In the genomic region with DNA sequence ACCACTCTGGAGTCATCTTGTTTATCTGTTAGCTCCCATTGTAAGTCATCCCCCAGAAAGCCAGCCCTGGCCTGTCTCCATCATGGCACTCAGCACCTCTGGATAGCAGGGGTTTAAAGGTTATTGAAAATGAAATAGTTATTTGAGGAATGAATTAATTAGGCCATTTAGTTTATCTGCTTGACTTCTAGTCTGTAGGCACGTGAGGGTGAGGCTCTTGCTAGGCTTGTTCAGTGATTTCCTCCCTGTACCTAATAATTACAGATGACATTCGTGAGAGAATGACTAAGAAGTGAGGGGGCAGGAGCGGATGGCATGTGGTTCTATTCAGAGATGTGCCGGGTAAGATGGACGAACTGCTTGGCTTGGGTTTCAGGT, we compare ENCODE assay signal across 8 mouse cellular contexts. TPM values are rescaled to one million over a fixed set of nuclear protein-coding genes. Genes with fewer than 3 reads are reported as not detected.
DNase-seq lines count a peak whose midpoint lies in the region; ATAC-seq and TF ChIP-seq lines count a peak whose summit lies in the region.

No protein-coding gene starts in this region.

- H3K4me2 ChIP-seq in kidney, postnatal 0 days (ENCODE audit: low read length) = peak overlapping the region; percentile 64
- H3K4me2 ChIP-seq in hindbrain, postnatal 0 days (ENCODE audit: low read depth, low read length) = peak overlapping the region; percentile 56
- H3K4me2 ChIP-seq in myocyte (ENCODE audit: low read depth) = peak overlapping the region; percentile 92

- H3K27me3 ChIP-seq in kidney, postnatal 0 days (ENCODE audit: insufficient read depth, low read length) = no peaks in the 10 kb centered on the region
- H3K27me3 ChIP-seq in embryonic facial prominence, embryonic 10.5 days (replicated peaks; ENCODE audit: low read depth, poor library complexity, severe bottlenecking) = no peaks in the 10 kb centered on the region
- H3K27me3 ChIP-seq in hindbrain, postnatal 0 days (ENCODE audit: insufficient read depth, low read length) = no peaks in the 10 kb centered on the region
- H3K27me3 ChIP-seq in myocyte (ENCODE audit: control insufficient read depth, insufficient read depth, insufficient read length) = no peaks in the 10 kb centered on the region

- no peak for DNase-seq in kidney, postnatal 0 days (ENCODE audit: low spot score)
- no peak for DNase-seq in kidney, postnatal 14 days
- DNase-seq in embryonic facial prominence, embryonic 10.5 days (ENCODE audit: low spot score) = no peak
- no peak for DNase-seq in hindbrain, postnatal 0 days (ENCODE audit: low spot score)
- DNase-seq in gastrocnemius, adult 18-20 months (ENCODE audit: low spot score) = no peak
- no peak for DNase-seq in layer of hippocampus, adult 11-12 months (ENCODE audit: low spot score)
- no peak for DNase-seq in lung, adult 18-20 months

- H3K4me1 ChIP-seq in kidney, postnatal 0 days (replicated peaks; ENCODE audit: insufficient read depth, low read length) = peaks cover 4% of the 10 kb centered on the region; the same call in 1 of the 2 replicates
- peaks cover 18% of the 10 kb centered on the region for H3K4me1 ChIP-seq in embryonic facial prominence, embryonic 10.5 days
- H3K4me1 ChIP-seq in hindbrain, postnatal 0 days (ENCODE audit: insufficient read depth, low read length) = no peaks in the 10 kb centered on the region

- TF ChIP-seq POLR2A in myocyte (IDR thresholded peaks at IDR 0.05; ENCODE audit: insufficient read length, low read depth) = no peak

- H3K4me3 ChIP-seq in kidney, postnatal 0 days (replicated peaks; ENCODE audit: low read depth, low read length) = peak overlapping the region; percentile 31
- peak overlapping the region; percentile 67 for H3K4me3 ChIP-seq in embryonic facial prominence, embryonic 10.5 days
- peak overlapping the region; percentile 71; the same call in 1 of the 2 replicates for H3K4me3 ChIP-seq in hindbrain, postnatal 0 days (ENCODE audit: low read length)
- peak overlapping the region; percentile 41 for H3K4me3 ChIP-seq in myocyte

- no peak for ATAC-seq in kidney, postnatal 0 days (replicated peaks; ENCODE audit: low FRiP score, low read depth)
- ATAC-seq in hindbrain, postnatal 0 days = no peak

- 77% methylated on average over 5 of the region's 5 CpGs for WGBS in kidney, postnatal 0 days
- WGBS in embryonic facial prominence, embryonic 10.5 days = 72% methylated on average over 5 of the region's 5 CpGs
- WGBS in hindbrain, postnatal 0 days = 87% methylated on average over 5 of the region's 5 CpGs

- 0 out of 2 replicates have a peak overlapping the region, but pooled peaks have one; percentile 43 for H3K9ac ChIP-seq in kidney, postnatal 0 days (ENCODE audit: low read depth, low read length)
- 0 out of 2 replicates have a peak overlapping the region, but pooled peaks have one; percentile 6 for H3K9ac ChIP-seq in hindbrain, postnatal 0 days (replicated peaks; ENCODE audit: low read length)

- H3K27ac ChIP-seq in kidney, postnatal 0 days = peak overlapping the region; percentile 36; the same call in 1 of the 2 replicates
- peak overlapping the region; percentile 86 for H3K27ac ChIP-seq in embryonic facial prominence, embryonic 10.5 days (replicated peaks)
- no peak overlapping the region for H3K27ac ChIP-seq in hindbrain, postnatal 0 days

- H3K36me3 ChIP-seq in kidney, postnatal 0 days (ENCODE audit: insufficient read depth, low read length) = peaks cover 3% of the 10 kb centered on the region; the same call in 1 of the 2 replicates
- peaks cover 35% of the 10 kb centered on the region for H3K36me3 ChIP-seq in embryonic facial prominence, embryonic 10.5 days (replicated peaks)
- no peaks in the 10 kb centered on the region for H3K36me3 ChIP-seq in hindbrain, postnatal 0 days (ENCODE audit: insufficient read depth, low read length)
- H3K36me3 ChIP-seq in myocyte (ENCODE audit: control insufficient read depth, insufficient read depth) = peaks cover 10% of the 10 kb centered on the region

- no peaks in the 10 kb centered on the region for H3K9me3 ChIP-seq in kidney, postnatal 0 days (replicated peaks; ENCODE audit: low read length)
- H3K9me3 ChIP-seq in embryonic facial prominence, embryonic 10.5 days = no peaks in the 10 kb centered on the region
- H3K9me3 ChIP-seq in hindbrain, postnatal 0 days (ENCODE audit: low read length) = no peaks in the 10 kb centered on the region

- peaks cover 41% of the 10 kb centered on the region for H3K79me2 ChIP-seq in myocyte (ENCODE audit: control insufficient read depth, insufficient read depth)

- no peak for TF ChIP-seq CTCF in kidney, postnatal 0 days (IDR thresholded peaks at IDR 0.05; ENCODE audit: low read depth)
- no peak for TF ChIP-seq CTCF in hindbrain, postnatal 0 days (IDR thresholded peaks at IDR 0.05; ENCODE audit: low read depth)

- no peak overlapping the region for H3ac ChIP-seq in myocyte (ENCODE audit: control insufficient read depth, insufficient read length)

TF ChIP-seq in myocyte, 11 proteins besides CTCF, POLR2A, EP300 and RAD21:
- TF ChIP-seq E2F4 (IDR thresholded peaks at IDR 0.05; ENCODE audit: insufficient read depth) (no peak), SRF (IDR thresholded peaks at IDR 0.05; ENCODE audit: control insufficient read depth, insufficient read length, low read depth) (no peak), MYOD1 (IDR thresholded peaks at IDR 0.05; ENCODE audit: control insufficient read depth in 1 of 3, insufficient read length in 2 of 3, low read depth in 2 of 3) (no peak), POLR2AphosphoS2 (IDR thresholded peaks at IDR 0.05; ENCODE audit: insufficient read length, low read depth) (no peak), REST (IDR thresholded peaks at IDR 0.05; ENCODE audit: insufficient read depth, insufficient read length) (no peak), TCF3 (IDR thresholded peaks at IDR 0.05; ENCODE audit: insufficient read length, low read depth) (no peak), CEBPB (IDR thresholded peaks at IDR 0.05; ENCODE audit: insufficient read depth, poor library complexity, severe bottlenecking) (no peak), USF1 (IDR thresholded peaks at IDR 0.05; ENCODE audit: low read depth) (no peak), MYOG (IDR thresholded peaks at IDR 0.05; ENCODE audit: control insufficient read depth in 1 of 3, insufficient read depth in 1 of 3, insufficient read length in 2 of 3, low read depth in 2 of 3) (no peak), TCF12 (IDR thresholded peaks at IDR 0.05; ENCODE audit: insufficient read depth, poor library complexity, severe bottlenecking) (no peak), MAX (IDR thresholded peaks at IDR 0.05; ENCODE audit: low read depth) (no peak)

RNA-seq across cellular contexts. Expression of a gene that starts 0.7 kb away (rescaled TPM):
- 98.9 and 105 TPM in 2 replicates for polyA plus RNA-seq in kidney, postnatal 0 days (2015; fragmentation: Nextera tagmentation; extraction: Ambion mirVana)
- polyA plus RNA-seq in embryonic facial prominence, embryonic 10.5 days (2016; fragmentation: Nextera tagmentation; extraction: Ambion mirVana) = 121 and 133 TPM in 2 replicates
- total RNA-seq in hindbrain, postnatal 0 days (2014; rRNA removed) = 50.0 and 50.9 TPM in 2 replicates
- 90.5 and 91.9 TPM in 2 replicates for polyA plus RNA-seq in hindbrain, postnatal 0 days (2015; fragmentation: Nextera tagmentation; extraction: Ambion mirVana)
- 81.4 TPM for polyA plus RNA-seq in myocyte (2012; fragmentation: generic; extraction: Trizol)
- 10 to 100 TPM; 37.8 to 47.2 TPM for total RNA-seq in gastrocnemius, adult 18-20 months (2021)

RNA-seq across cellular contexts. Expression of a gene that starts 9.6 kb away (rescaled TPM):
- polyA plus RNA-seq in kidney, postnatal 0 days (2015; fragmentation: Nextera tagmentation; extraction: Ambion mirVana) = 1,098 and 1,156 TPM in 2 replicates
- 555 and 612 TPM in 2 replicates for polyA plus RNA-seq in embryonic facial prominence, embryonic 10.5 days (2016; fragmentation: Nextera tagmentation; extraction: Ambion mirVana)
- 397 and 488 TPM in 2 replicates for total RNA-seq in hindbrain, postnatal 0 days (2014; rRNA removed)
- polyA plus RNA-seq in hindbrain, postnatal 0 days (2015; fragmentation: Nextera tagmentation; extraction: Ambion mirVana) = 925 and 953 TPM in 2 replicates
- 1,160 TPM for polyA plus RNA-seq in myocyte (2012; fragmentation: generic; extraction: Trizol)
- total RNA-seq in gastrocnemius, adult 18-20 months (2021) = 1,000 to 10,000 TPM; 1,038 to 1,073 TPM

RNA-seq across cellular contexts. Expression of a gene that starts 23.0 kb away (rescaled TPM):
- 0.32 and 0.41 TPM in 2 replicates for polyA plus RNA-seq in kidney, postnatal 0 days (2015; fragmentation: Nextera tagmentation; extraction: Ambion mirVana)
- polyA plus RNA-seq in embryonic facial prominence, embryonic 10.5 days (2016; fragmentation: Nextera tagmentation; extraction: Ambion mirVana) = 4.3 and 5.2 TPM in 2 replicates
- total RNA-seq in hindbrain, postnatal 0 days (2014; rRNA removed) = 1.0 TPM in 1 of 2 replicates, not detected in the other
- polyA plus RNA-seq in hindbrain, postnatal 0 days (2015; fragmentation: Nextera tagmentation; extraction: Ambion mirVana) = 0.13 TPM in 1 of 2 replicates, not detected in the other
- not detected for polyA plus RNA-seq in myocyte (2012; fragmentation: generic; extraction: Trizol)
- under 1 TPM in 1 of 2 experiments, not detected in 1; 0.21 TPM for total RNA-seq in gastrocnemius, adult 18-20 months (2021)

RNA-seq across cellular contexts. Expression of a gene that starts 34.7 kb away (rescaled TPM):
- 131 and 132 TPM in 2 replicates for polyA plus RNA-seq in kidney, postnatal 0 days (2015; fragmentation: Nextera tagmentation; extraction: Ambion mirVana)
- 92.6 and 95.4 TPM in 2 replicates for polyA plus RNA-seq in embryonic facial prominence, embryonic 10.5 days (2016; fragmentation: Nextera tagmentation; extraction: Ambion mirVana)
- total RNA-seq in hindbrain, postnatal 0 days (2014; rRNA removed) = 66.9 and 67.0 TPM in 2 replicates
- polyA plus RNA-seq in hindbrain, postnatal 0 days (2015; fragmentation: Nextera tagmentation; extraction: Ambion mirVana) = 69.7 and 72.3 TPM in 2 replicates
- polyA plus RNA-seq in myocyte (2012; fragmentation: generic; extraction: Trizol) = 244 TPM
- total RNA-seq in gastrocnemius, adult 18-20 months (2021) = 10 to 100 TPM; 25.1 to 30.3 TPM

RNA-seq across cellular contexts. Expression of a gene that starts 57.9 kb away (rescaled TPM):
- polyA plus RNA-seq in kidney, postnatal 0 days (2015; fragmentation: Nextera tagmentation; extraction: Ambion mirVana) = 69.6 and 79.0 TPM in 2 replicates
- polyA plus RNA-seq in embryonic facial prominence, embryonic 10.5 days (2016; fragmentation: Nextera tagmentation; extraction: Ambion mirVana) = 195 and 208 TPM in 2 replicates
- 53.4 and 72.6 TPM in 2 replicates for total RNA-seq in hindbrain, postnatal 0 days (2014; rRNA removed)
- polyA plus RNA-seq in hindbrain, postnatal 0 days (2015; fragmentation: Nextera tagmentation; extraction: Ambion mirVana) = 93.8 and 94.4 TPM in 2 replicates
- 47.9 TPM for polyA plus RNA-seq in myocyte (2012; fragmentation: generic; extraction: Trizol)
- total RNA-seq in gastrocnemius, adult 18-20 months (2021) = 10 to 100 TPM; 21.4 to 22.3 TPM
